Comparison of ENCODE assay signal across 8 mouse cellular contexts in the genomic region with DNA sequence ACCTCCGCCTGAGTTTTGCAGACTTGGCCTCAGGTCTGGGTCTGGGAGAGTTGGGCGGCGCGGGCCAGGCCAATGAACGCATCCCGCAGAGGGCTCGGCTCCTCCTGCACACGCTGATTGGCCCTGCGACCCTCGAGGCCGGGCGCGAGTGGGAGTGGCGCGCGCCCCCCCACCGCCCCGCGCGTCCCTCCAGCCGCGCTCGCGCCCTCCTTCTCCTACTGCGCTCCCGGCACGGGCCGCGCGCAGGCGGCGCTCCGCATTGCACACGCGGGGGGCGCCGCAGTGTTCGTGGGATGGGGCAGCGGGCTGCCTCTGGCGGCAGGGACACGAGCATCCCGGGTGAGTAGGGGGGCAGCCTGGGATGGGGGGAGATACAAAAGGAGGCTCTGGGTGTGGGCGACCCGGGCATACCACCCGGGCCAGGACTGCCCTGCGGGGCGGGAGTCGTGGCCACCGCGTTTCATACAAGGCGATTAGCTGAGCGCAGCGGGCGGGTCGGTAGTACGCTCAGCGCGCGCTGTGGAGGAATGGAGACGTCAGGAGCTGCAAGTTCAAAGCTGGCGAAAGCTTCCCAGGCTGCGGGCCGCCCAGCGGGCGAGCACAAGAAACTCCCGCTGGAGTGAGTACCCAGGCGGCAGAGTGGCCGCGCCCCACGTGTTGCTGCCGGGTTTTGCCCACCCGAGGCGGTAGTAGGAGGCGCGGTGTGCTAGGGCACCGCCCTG. TPM values are rescaled to one million over a fixed set of nuclear protein-coding genes. Genes with fewer than 3 reads are reported as not detected.
A peak's percentile ranks its signal among the peaks of the same experiment; 100 is the strongest.
DNase-seq lines count a peak whose midpoint lies in the region; ATAC-seq and TF ChIP-seq lines count a peak whose summit lies in the region.
"Had no signal": no experiment of that assay in that cellular context is flagged by ENCODE, and none has a peak within 500 bp of the region (broad histone marks: within the 10 kb centered on the region; RNA-seq: fewer than 3 reads in every experiment).

Gene Lypd6, plus strand, starts transcription at position 184 of the 722 bp plus-strand sequence.

- TF ChIP-seq POLR2A in bone marrow, adult 2 months (IDR thresholded peaks at IDR 0.05; ENCODE audit: borderline replicate concordance, control insufficient read depth, low read depth, low read length) = no peak
- no peak for TF ChIP-seq POLR2A in liver, adult 2 months (IDR thresholded peaks at IDR 0.05; ENCODE audit: extremely low read depth, insufficient read depth, low read length)
- TF ChIP-seq POLR2A in testis, adult 2 months (IDR thresholded peaks at IDR 0.05; ENCODE audit: control insufficient read depth, low read depth, low read length) = no peak

- 1% methylated on average over 76 of the region's 76 CpGs for WGBS in bone marrow, adult 2 months
- WGBS in embryonic facial prominence, embryonic 15.5 days = under 1% methylated on average over 74 of the region's 76 CpGs
- under 1% methylated on average over 75 of the region's 76 CpGs for WGBS in heart, embryonic 11.5 days (ENCODE audit: insufficient replicate concordance)
- WGBS in kidney, embryonic 15.5 days = under 1% methylated on average over 61 of the region's 76 CpGs
- WGBS in liver, adult 2 months = 2% methylated on average over 76 of the region's 76 CpGs
- under 1% methylated on average over 58 of the region's 76 CpGs for WGBS in midbrain, postnatal 0 days

- no peaks in the 10 kb centered on the region for H3K36me3 ChIP-seq in embryonic facial prominence, embryonic 15.5 days
- H3K36me3 ChIP-seq in heart, embryonic 11.5 days (ENCODE audit: control insufficient read depth, insufficient read depth, low read length) = no peaks in the 10 kb centered on the region
- H3K36me3 ChIP-seq in kidney, embryonic 15.5 days = no peaks in the 10 kb centered on the region
- H3K36me3 ChIP-seq in liver, adult 2 months (ENCODE audit: control insufficient read depth, insufficient read depth, low read length) = no peaks in the 10 kb centered on the region
- H3K36me3 ChIP-seq in midbrain, postnatal 0 days (ENCODE audit: insufficient read depth, low read length) = no peaks in the 10 kb centered on the region
- H3K36me3 ChIP-seq in testis, adult 2 months (ENCODE audit: control insufficient read depth, insufficient read depth, low read length) = no peaks in the 10 kb centered on the region

- H3K4me2 ChIP-seq in embryonic facial prominence, embryonic 15.5 days (replicated peaks) = peak within 1 kb of the TSS; percentile 83
- H3K4me2 ChIP-seq in heart, embryonic 11.5 days = peak within 1 kb of the TSS; percentile 69
- H3K4me2 ChIP-seq in kidney, embryonic 15.5 days = peak within 1 kb of the TSS; percentile 95
- H3K4me2 ChIP-seq in midbrain, postnatal 0 days (ENCODE audit: low read depth, low read length, poor library complexity, severe bottlenecking) = peak within 1 kb of the TSS; percentile 94

- no peak for DNase-seq in liver, adult 2 months (ENCODE audit: extremely low read depth, low read depth, low spot score)
- peak; percentile 81 for DNase-seq in midbrain, postnatal 0 days (ENCODE audit: low spot score)

- no peaks in the 10 kb centered on the region for H3K79me2 ChIP-seq in liver, adult 2 months (ENCODE audit: control insufficient read depth, insufficient read depth, low read length)

- ATAC-seq in embryonic facial prominence, embryonic 15.5 days (ENCODE audit: insufficient number of reproducible peaks, low FRiP score, low TSS enrichment, low read depth) = peak; percentile 93
- peak; percentile 88 for ATAC-seq in heart, embryonic 11.5 days (replicated peaks; ENCODE audit: insufficient number of reproducible peaks, low FRiP score, low TSS enrichment)
- peak; percentile 98 for ATAC-seq in kidney, embryonic 15.5 days (replicated peaks; ENCODE audit: low FRiP score)
- peak; percentile 96 for ATAC-seq in midbrain, postnatal 0 days (ENCODE audit: low FRiP score)

- H3K27ac ChIP-seq in bone marrow, adult 2 months (ENCODE audit: control insufficient read depth, insufficient read depth, low read depth, low read length, poor library complexity) = no peak within 1 kb of the TSS
- H3K27ac ChIP-seq in embryonic facial prominence, embryonic 15.5 days (replicated peaks) = no peak within 1 kb of the TSS
- H3K27ac ChIP-seq in heart, embryonic 11.5 days (ENCODE audit: low read depth, low read length) = peak within 1 kb of the TSS; percentile 57; the same call in 1 of the 2 replicates
- H3K27ac ChIP-seq in kidney, embryonic 15.5 days = peak within 1 kb of the TSS; percentile 81
- no peak within 1 kb of the TSS for H3K27ac ChIP-seq in liver, adult 2 months (replicated peaks; ENCODE audit: insufficient read depth, low read depth, low read length)
- no peak within 1 kb of the TSS for H3K27ac ChIP-seq in midbrain, postnatal 0 days (ENCODE audit: low read depth, low read length)
- H3K27ac ChIP-seq in testis, adult 2 months (ENCODE audit: control insufficient read depth, insufficient read depth, low read depth, low read length) = no peak within 1 kb of the TSS
- H3K27ac ChIP-seq: macrophage had no signal

- no peaks in the 10 kb centered on the region; the same call in 1 of the 2 replicates for H3K4me1 ChIP-seq in bone marrow, adult 2 months (ENCODE audit: control insufficient read depth, insufficient read depth, low read length)
- 0 out of 2 replicates have a peak, but pooled peaks cover 5% of the 10 kb centered on the region for H3K4me1 ChIP-seq in embryonic facial prominence, embryonic 15.5 days
- H3K4me1 ChIP-seq in heart, embryonic 11.5 days (ENCODE audit: control insufficient read depth, insufficient read depth, low read length) = peaks cover 11% of the 10 kb centered on the region; the same call in 1 of the 2 replicates
- H3K4me1 ChIP-seq in kidney, embryonic 15.5 days = peaks cover 13% of the 10 kb centered on the region
- no peaks in the 10 kb centered on the region for H3K4me1 ChIP-seq in liver, adult 2 months (ENCODE audit: control insufficient read depth, insufficient read depth, low read length)
- peaks cover 4% of the 10 kb centered on the region; the same call in 1 of the 2 replicates for H3K4me1 ChIP-seq in midbrain, postnatal 0 days (ENCODE audit: insufficient read depth, low read length)
- H3K4me1 ChIP-seq in testis, adult 2 months (ENCODE audit: control insufficient read depth, insufficient read depth, low read length) = peaks cover 10% of the 10 kb centered on the region

- no peaks in the 10 kb centered on the region for H3K27me3 ChIP-seq in embryonic facial prominence, embryonic 15.5 days
- no peaks in the 10 kb centered on the region for H3K27me3 ChIP-seq in heart, embryonic 11.5 days (ENCODE audit: control insufficient read depth, insufficient read depth, low read length)
- H3K27me3 ChIP-seq in kidney, embryonic 15.5 days = 0 out of 2 replicates have a peak, but pooled peaks cover 9% of the 10 kb centered on the region
- H3K27me3 ChIP-seq in liver, adult 2 months (ENCODE audit: control insufficient read depth, insufficient read depth, low read length) = peaks cover 6% of the 10 kb centered on the region; the same call in 1 of the 2 replicates
- no peaks in the 10 kb centered on the region for H3K27me3 ChIP-seq in midbrain, postnatal 0 days (ENCODE audit: insufficient read depth, low read length)
- H3K27me3 ChIP-seq in testis, adult 2 months (ENCODE audit: control insufficient read depth, insufficient read depth, low read length) = no peaks in the 10 kb centered on the region

- peak within 1 kb of the TSS; percentile 31 for H3K9ac ChIP-seq in embryonic facial prominence, embryonic 15.5 days
- H3K9ac ChIP-seq in heart, embryonic 11.5 days (ENCODE audit: low read depth, low read length) = peak within 1 kb of the TSS; percentile 65
- peak within 1 kb of the TSS; percentile 61 for H3K9ac ChIP-seq in kidney, embryonic 15.5 days
- H3K9ac ChIP-seq in liver, adult 2 months (ENCODE audit: low read depth, low read length) = peak within 1 kb of the TSS; percentile 29
- H3K9ac ChIP-seq in midbrain, postnatal 0 days (replicated peaks; ENCODE audit: low read length, poor library complexity, severe bottlenecking) = peak within 1 kb of the TSS; percentile 44; the same call in 1 of the 2 replicates

- H3K4me3 ChIP-seq in bone marrow, adult 2 months (replicated peaks; ENCODE audit: control insufficient read depth, low read depth, low read length) = peak within 1 kb of the TSS; percentile 16
- peak within 1 kb of the TSS; percentile 63 for H3K4me3 ChIP-seq in embryonic facial prominence, embryonic 15.5 days (replicated peaks)
- H3K4me3 ChIP-seq in heart, embryonic 11.5 days (ENCODE audit: low read depth, low read length) = peak within 1 kb of the TSS; percentile 80
- peak within 1 kb of the TSS; percentile 68 for H3K4me3 ChIP-seq in kidney, embryonic 15.5 days (replicated peaks)
- peak within 1 kb of the TSS; percentile 48; the same call in 1 of the 2 replicates for H3K4me3 ChIP-seq in liver, adult 2 months (ENCODE audit: insufficient read depth, low read depth, low read length)
- H3K4me3 ChIP-seq in midbrain, postnatal 0 days (ENCODE audit: low read depth, low read length) = peak within 1 kb of the TSS; percentile 65
- H3K4me3 ChIP-seq in testis, adult 2 months (ENCODE audit: control insufficient read depth, low read depth, low read length) = peak within 1 kb of the TSS; percentile 70

- no peaks in the 10 kb centered on the region for H3K9me3 ChIP-seq in embryonic facial prominence, embryonic 15.5 days (replicated peaks)
- no peaks in the 10 kb centered on the region for H3K9me3 ChIP-seq in heart, embryonic 11.5 days (replicated peaks; ENCODE audit: control insufficient read depth, low read length)
- H3K9me3 ChIP-seq in kidney, embryonic 15.5 days (replicated peaks) = no peaks in the 10 kb centered on the region
- no peaks in the 10 kb centered on the region for H3K9me3 ChIP-seq in midbrain, postnatal 0 days (ENCODE audit: low read length)

- TF ChIP-seq CTCF in bone marrow, adult 2 months (IDR thresholded peaks at IDR 0.05; ENCODE audit: control insufficient read depth, insufficient read depth, low read length) = no peak
- no peak for TF ChIP-seq CTCF in liver, adult 2 months (IDR thresholded peaks at IDR 0.05; ENCODE audit: low read depth, low read length)
- TF ChIP-seq CTCF in midbrain, postnatal 0 days (IDR thresholded peaks at IDR 0.05) = peak; percentile 11; the same call in 1 of the 2 replicates
- TF ChIP-seq CTCF in testis, adult 2 months (IDR thresholded peaks at IDR 0.05; ENCODE audit: control insufficient read depth, insufficient read depth, insufficient replicate concordance, low read depth, low read length) = no peak

RNA-seq across cellular contexts. Expression of gene Lypd6, which starts in this region (rescaled TPM):
- 0.85 TPM in 1 of 2 replicates, not detected in the other for polyA plus RNA-seq in bone marrow, adult 2 months (2011; ENCODE audit: insufficient read depth, insufficient read length, low replicate concordance, missing spikeins)
- 6.1 and 7.5 TPM in 2 replicates for polyA plus RNA-seq in embryonic facial prominence, embryonic 15.5 days (2015; fragmentation: Nextera tagmentation; extraction: Ambion mirVana)
- polyA plus RNA-seq in heart, embryonic 11.5 days (2014; fragmentation: Nextera tagmentation; extraction: Ambion mirVana) = 10.1 and 10.3 TPM in 2 replicates
- 9.6 and 10.9 TPM in 2 replicates for polyA plus RNA-seq in kidney, embryonic 15.5 days (2015; fragmentation: Nextera tagmentation; extraction: Ambion mirVana)
- 0.09 and 0.20 TPM in 2 replicates for total RNA-seq in liver, adult 2 months (2014; rRNA removed)
- polyA plus RNA-seq in liver, adult 2 months (2012; rRNA removed) = 0.02 and 0.06 TPM in 2 replicates
- 14.0 and 29.5 TPM in 2 replicates for total RNA-seq in midbrain, postnatal 0 days (2014; rRNA removed)
- 20.4 and 25.7 TPM in 2 replicates for polyA plus RNA-seq in midbrain, postnatal 0 days (2015; fragmentation: Nextera tagmentation; extraction: Ambion mirVana)
- polyA plus RNA-seq in testis, adult 2 months (2012; rRNA removed) = 0.65 and 1.5 TPM in 2 replicates
- polyA plus RNA-seq: macrophage had no signal

Comparison
In these comparisons a context has a peak if more than half of its experiments do, and no peak if none do; other contexts are left out.
1. RNA of gene Lypd6 (total RNA-seq): 14.0 to 29.5 TPM in midbrain, postnatal 0 days; 0.09 to 0.20 TPM in liver, adult 2 months; every median in the first group is over 10 times any median in the second.
2. H3K27ac ChIP-seq: peak in heart, embryonic 11.5 days (single experiment) and kidney, embryonic 15.5 days (single experiment); none in bone marrow, adult 2 months (single experiment), embryonic facial prominence, embryonic 15.5 days (single experiment), liver, adult 2 months (single experiment), midbrain, postnatal 0 days (single experiment) and testis, adult 2 months (single experiment).
3. H3K4me3 ChIP-seq: peak in every context shown above with its lines; median percentile 80 in heart, embryonic 11.5 days; 70 in testis, adult 2 months; 68 in kidney, embryonic 15.5 days; 65 in midbrain, postnatal 0 days; 63 in embryonic facial prominence, embryonic 15.5 days; 48 in liver, adult 2 months; 16 in bone marrow, adult 2 months.
4. Peak in every context shown above with its lines, with median percentiles within 50 percentile points of each other: ATAC-seq, H3K4me2 ChIP-seq and H3K9ac ChIP-seq.